Mouse (Mus musculus) hindbrain, embryonic 11.5 days (tissue): ENCODE data around the gene Itch. TPM values are rescaled to one million over a fixed set of nuclear protein-coding genes. Genes with fewer than 3 reads are reported as not detected.
A peak's percentile ranks its signal among the peaks of the same experiment; 100 is the strongest.
"Not testable (repeated sequence)": the region's sequence is repeated elsewhere in the genome, so short reads cannot be mapped to it uniquely, and the experiment has no call there.

ENCODE experiments used
- ATAC-seq: fragments of 200-750 bp; cut with Nextera tagmentation; 2 replicates; pipeline ENCODE4 v1.8.0; 2017; ENCODE audit warnings: mild to moderate bottlenecking, moderate TSS enrichment, moderate library complexity; ENCODE audit not compliant: low FRiP score
- DNase-seq: peaks from one replicate; pipeline ENCODE4 v3.0.0-alpha.2; 2015; ENCODE audit warnings: low spot score
- H3K27ac ChIP-seq: fragments of 300-500 bp; sonication (generic); 2 replicates; pipeline ENCODE4 v1.5.1; 2014; ENCODE audit warnings: mild to moderate bottlenecking, low read depth, low read length
- H3K27me3 ChIP-seq: fragments of 300-500 bp; sonication (generic); 2 replicates; pipeline ENCODE4 v1.6.1; 2014; ENCODE audit warnings: mild to moderate bottlenecking, low read length, moderate library complexity, mixed read lengths; ENCODE audit not compliant: control insufficient read depth, insufficient read depth
- H3K36me3 ChIP-seq: fragments of 300-500 bp; sonication (generic); 2 replicates; pipeline ENCODE4 v1.6.1; 2014; ENCODE audit warnings: mild to moderate bottlenecking, low read length, moderate library complexity, mixed read lengths; ENCODE audit not compliant: control insufficient read depth, insufficient read depth
- H3K4me1 ChIP-seq: fragments of 300-500 bp; sonication (generic); replicated peaks from 2 replicates; pipeline ENCODE4 v1.6.1; 2014; ENCODE audit warnings: low read length, mixed read lengths; ENCODE audit not compliant: control insufficient read depth, insufficient read depth
- H3K4me2 ChIP-seq: fragments of 300-500 bp; sonication (generic); replicated peaks from 2 replicates; pipeline ENCODE4 v1.6.1; 2014; ENCODE audit warnings: mild to moderate bottlenecking, low read depth, low read length
- H3K4me3 ChIP-seq: fragments of 300-500 bp; sonication (generic); 2 replicates; pipeline ENCODE4 v1.5.1; 2014; ENCODE audit warnings: low read depth, low read length
- H3K9ac ChIP-seq: fragments of 300-500 bp; sonication (generic); 2 replicates; pipeline ENCODE4 v1.6.1; 2014; ENCODE audit warnings: low read depth, low read length
- H3K9me3 ChIP-seq: fragments of 300-500 bp; sonication (generic); 2 replicates; pipeline ENCODE4 v1.6.1; 2016; ENCODE audit warnings: low read length; ENCODE audit not compliant: control insufficient read depth
- WGBS: fragments of 180-500 bp; shearing (Covaris S2); extraction: QIAGEN DNeasy Blood & Tissue Kit; methylation state at CpG from one replicate; pipeline ENCODE4 v1.1.7; 2014; 5-methylcytosine and 5-hydroxymethylcytosine counted together
- polyA plus RNA-seq: library from polyadenylated mRNA; unstranded; fragments of >200 nt; fragmentation: Nextera tagmentation; extraction: Ambion mirVana; gene quantifications from 2 replicates; pipeline ENCODE4 v1.2.1, GENCODE M21; 2014

Itch gene
- polyA plus RNA-seq, 1 experiment from 2014 or later, result 56.6 TPM

- H3K4me1 ChIP-seq, result no peaks in the 10 kb centered on the region
- H3K36me3 ChIP-seq, result no peaks in the 10 kb centered on the region
- H3K4me2 ChIP-seq, result no peak overlapping the region
- WGBS, result 66% methylated on average over 7 of the region's 7 CpGs
- H3K9me3 ChIP-seq, result no peaks in the 10 kb centered on the region
- no peak for DNase-seq
- H3K9ac ChIP-seq, result no peak overlapping the region
- no peak overlapping the region for H3K27ac ChIP-seq
- no peaks in the 10 kb centered on the region for H3K27me3 ChIP-seq
- no peak for ATAC-seq
- no peak overlapping the region for H3K4me3 ChIP-seq
Observed at GRCm38 (mm10) chr2:155099421-155099820, 33.9 kb upstream of the Itch start.

GRCm38 (mm10) chr2:155099994-155100795, 33.1 kb upstream of the Itch start:
- WGBS, result 87% methylated on average over 14 of the region's 14 CpGs
- Histone ChIP-seq H3K9ac (no peak overlapping the region), H3K36me3 (no peaks in the 10 kb centered on the region), H3K4me1 (no peaks in the 10 kb centered on the region), H3K27ac (no peak overlapping the region), H3K4me3 (no peak overlapping the region), H3K4me2 (no peak overlapping the region), H3K27me3 (no peaks in the 10 kb centered on the region), H3K9me3 (no peaks in the 10 kb centered on the region)
- no peak for DNase-seq
- ATAC-seq, result no peak

GRCm38 (mm10) chr2:155100796-155101259, 32.5 kb upstream of the Itch start:
- Histone ChIP-seq H3K36me3 (no peaks in the 10 kb centered on the region), H3K27ac (no peak overlapping the region), H3K27me3 (no peaks in the 10 kb centered on the region), H3K9ac (no peak overlapping the region), H3K4me3 (no peak overlapping the region), H3K4me1 (no peaks in the 10 kb centered on the region), H3K9me3 (no peaks in the 10 kb centered on the region), H3K4me2 (no peak overlapping the region)
- 77% methylated on average over 3 of the region's 3 CpGs for WGBS
- no peak for DNase-seq
- ATAC-seq, result no peak

- Histone ChIP-seq H3K27ac (no peak overlapping the region), H3K36me3 (no peaks in the 10 kb centered on the region), H3K4me3 (no peak overlapping the region), H3K9ac (no peak overlapping the region), H3K9me3 (no peaks in the 10 kb centered on the region), H3K4me1 (no peaks in the 10 kb centered on the region), H3K27me3 (no peaks in the 10 kb centered on the region), H3K4me2 (no peak overlapping the region)
- no peak for ATAC-seq
- DNase-seq, result no peak
- 69% methylated on average over 6 of the region's 6 CpGs for WGBS
Observed at GRCm38 (mm10) chr2:155101761-155102181, 31.5 kb upstream of the Itch start.

GRCm38 (mm10) chr2:155103607-155104006, 29.7 kb upstream of the Itch start:
- H3K9ac ChIP-seq, result no peak overlapping the region
- ATAC-seq, result no peak
- H3K27ac ChIP-seq, result no peak overlapping the region
- no peaks in the 10 kb centered on the region for H3K27me3 ChIP-seq
- DNase-seq, result no peak
- no peak overlapping the region for H3K4me2 ChIP-seq
- no peaks in the 10 kb centered on the region for H3K9me3 ChIP-seq
- H3K4me1 ChIP-seq, result no peaks in the 10 kb centered on the region
- no peak overlapping the region for H3K4me3 ChIP-seq
- no peaks in the 10 kb centered on the region for H3K36me3 ChIP-seq
- 84% methylated on average over 6 of the region's 6 CpGs for WGBS

- not testable (repeated sequence) for H3K27ac ChIP-seq, H3K4me2 ChIP-seq, H3K4me3 ChIP-seq, H3K27me3 ChIP-seq, ATAC-seq, H3K9me3 ChIP-seq, H3K4me1 ChIP-seq, DNase-seq, H3K9ac ChIP-seq, H3K36me3 ChIP-seq
- 83% methylated on average over 9 of the region's 9 CpGs for WGBS
Observed at GRCm38 (mm10) chr2:155107276-155107675, 26.0 kb upstream of the Itch start.

- no peak for DNase-seq
- no peak overlapping the region for H3K4me2 ChIP-seq
- H3K9me3 ChIP-seq, result no peaks in the 10 kb centered on the region
- H3K36me3 ChIP-seq, result no peaks in the 10 kb centered on the region
- no peak overlapping the region for H3K9ac ChIP-seq
- no peak overlapping the region for H3K4me3 ChIP-seq
- H3K4me1 ChIP-seq, result no peaks in the 10 kb centered on the region
- H3K27me3 ChIP-seq, result no peaks in the 10 kb centered on the region
- H3K27ac ChIP-seq, result no peak overlapping the region
- WGBS, result 75% methylated on average over 7 of the region's 7 CpGs
- ATAC-seq, result no peak
Observed at GRCm38 (mm10) chr2:155115216-155115830, 18.0 kb upstream of the Itch start.

- peak; percentile 76 for ATAC-seq
- DNase-seq, result peak; percentile 66
- H3K27me3 ChIP-seq, result no peaks in the 10 kb centered on the region
- WGBS, result 3% methylated on average over 12 of the region's 18 CpGs
- peak overlapping the region; percentile 60 for H3K4me2 ChIP-seq
- H3K4me1 ChIP-seq, result no peaks in the 10 kb centered on the region
- H3K9me3 ChIP-seq, result no peaks in the 10 kb centered on the region
- peak overlapping the region; percentile 97 for H3K9ac ChIP-seq
- peak overlapping the region; percentile 84 for H3K27ac ChIP-seq
- peaks cover 2% of the 10 kb centered on the region; the same call in 1 of the 2 replicates for H3K36me3 ChIP-seq
- peak overlapping the region; percentile 94 for H3K4me3 ChIP-seq
Observed at GRCm38 (mm10) chr2:155133977-155134860, 910 bp downstream of the Itch start.
